Mouse (Mus musculus): ENCODE data around the gene Uchl3. TPM values are rescaled to one million over a fixed set of nuclear protein-coding genes. Genes with fewer than 3 reads are reported as not detected.
A peak's percentile ranks its signal among the peaks of the same experiment; 100 is the strongest.

Gene Uchl3
- polyA plus RNA-seq (2016; fragmentation: Nextera tagmentation; extraction: Ambion mirVana), result 158 and 170 TPM in 2 replicates

- no peaks in the 10 kb centered on the region for H3K27me3 ChIP-seq (ENCODE audit: low read depth, poor library complexity, severe bottlenecking)
- WGBS, result 0% methylated on average over 80 of the region's 81 CpGs
- H3K9me3 ChIP-seq (replicated peaks), result no peaks in the 10 kb centered on the region
- H3K36me3 ChIP-seq, result peaks cover 4% of the 10 kb centered on the region; the same call in 1 of the 2 replicates
- H3K27ac ChIP-seq (replicated peaks), result peak within 1 kb of the TSS; percentile 98
- DNase-seq (ENCODE audit: low spot score), result peak; percentile 96
- peaks cover 14% of the 10 kb centered on the region for H3K4me1 ChIP-seq
- peak within 1 kb of the TSS; percentile 92 for H3K4me3 ChIP-seq
Observed at GRCm38 (mm10) chr14:101653581-101654525, at the start of gene Uchl3. Gene Uchl3, plus strand, starts transcription at chr14:101653967.

- Histone ChIP-seq H3K36me3 (no peaks in the 10 kb centered on the region), H3K9me3 (replicated peaks) (no peaks in the 10 kb centered on the region), H3K4me3 (no peak overlapping the region), H3K4me1 (peaks cover 26% of the 10 kb centered on the region), H3K27ac (replicated peaks) (no peak overlapping the region), H3K27me3 (ENCODE audit: low read depth, poor library complexity, severe bottlenecking) (peaks cover 23% of the 10 kb centered on the region)
- no peak for DNase-seq (ENCODE audit: low spot score)
- 69% methylated on average over 2 of the region's 2 CpGs for whole genome bisulfite sequencing
Observed at GRCm38 (mm10) chr14:101605843-101606242, 47.9 kb upstream of the Uchl3 start.

- no peaks in the 10 kb centered on the region for H3K36me3 ChIP-seq
- H3K4me1 ChIP-seq, result peaks cover 24% of the 10 kb centered on the region
- peaks cover 23% of the 10 kb centered on the region for H3K27me3 ChIP-seq (ENCODE audit: low read depth, poor library complexity, severe bottlenecking)
- peak; percentile 63 for DNase-seq (ENCODE audit: low spot score)
- no peaks in the 10 kb centered on the region for H3K9me3 ChIP-seq (replicated peaks)
- H3K27ac ChIP-seq (replicated peaks), result peak overlapping the region; percentile 81
- under 1% methylated on average over 62 of the region's 62 CpGs for WGBS
- H3K4me3 ChIP-seq, result peak overlapping the region; percentile 78
Observed at GRCm38 (mm10) chr14:101607631-101608518, 45.9 kb upstream of the Uchl3 start.

GRCm38 (mm10) chr14:101608519-101609368 lies 45.0 kb upstream of the Uchl3 start, which contains the start of gene Tbc1d4:
Gene Tbc1d4, minus strand, starts transcription at chr14:101609191.
- Histone ChIP-seq H3K4me3 (peak within 1 kb of the TSS; percentile 78), H3K27ac (replicated peaks) (peak within 1 kb of the TSS; percentile 81)
- WGBS, result under 1% methylated on average over 62 of the region's 62 CpGs

GRCm38 (mm10) chr14:101610701-101611100 lies 43.1 kb upstream of the Uchl3 start:
- WGBS, result 80% methylated on average over 10 of the region's 10 CpGs
- Histone ChIP-seq H3K4me3 (no peak overlapping the region), H3K36me3 (no peaks in the 10 kb centered on the region), H3K27ac (replicated peaks) (no peak overlapping the region), H3K4me1 (peaks cover 24% of the 10 kb centered on the region), H3K9me3 (replicated peaks) (no peaks in the 10 kb centered on the region), H3K27me3 (ENCODE audit: low read depth, poor library complexity, severe bottlenecking) (peaks cover 23% of the 10 kb centered on the region)
- DNase-seq (ENCODE audit: low spot score), result no peak

More at GRCm38 (mm10) chr14:101608519-101609368, 45.0 kb upstream of the Uchl3 start, which contains the start of gene Tbc1d4:
- no peaks in the 10 kb centered on the region for H3K9me3 ChIP-seq (replicated peaks)
- no peaks in the 10 kb centered on the region for H3K36me3 ChIP-seq
- H3K4me1 ChIP-seq, result peaks cover 24% of the 10 kb centered on the region
- DNase-seq (ENCODE audit: low spot score), result peak; percentile 79
- H3K27me3 ChIP-seq (ENCODE audit: low read depth, poor library complexity, severe bottlenecking), result peaks cover 23% of the 10 kb centered on the region

GRCm38 (mm10) chr14:101613206-101613605 lies 40.6 kb upstream of the Uchl3 start:
- 71% methylated on average over 1 of the region's 1 CpGs for WGBS
- Histone ChIP-seq H3K9me3 (replicated peaks) (no peaks in the 10 kb centered on the region), H3K4me3 (no peak overlapping the region), H3K27ac (replicated peaks) (no peak overlapping the region), H3K4me1 (peaks cover 13% of the 10 kb centered on the region; the same call in 1 of the 2 replicates), H3K27me3 (ENCODE audit: low read depth, poor library complexity, severe bottlenecking) (peaks cover 2% of the 10 kb centered on the region; the same call in 1 of the 2 replicates), H3K36me3 (no peaks in the 10 kb centered on the region)
- DNase-seq (ENCODE audit: low spot score), result no peak

- H3K4me3 ChIP-seq, result no peak overlapping the region
- WGBS, result 82% methylated on average over 9 of the region's 9 CpGs
Observed at GRCm38 (mm10) chr14:101616178-101616577, 37.6 kb upstream of the Uchl3 start.

GRCm38 (mm10) chr14:101617680-101618079 lies 36.1 kb upstream of the Uchl3 start:
- Histone ChIP-seq H3K4me3 (no peak overlapping the region), H3K27me3 (ENCODE audit: low read depth, poor library complexity, severe bottlenecking) (no peaks in the 10 kb centered on the region), H3K27ac (replicated peaks) (no peak overlapping the region), H3K9me3 (replicated peaks) (no peaks in the 10 kb centered on the region), H3K36me3 (no peaks in the 10 kb centered on the region), H3K4me1 (peaks cover 6% of the 10 kb centered on the region; the same call in 1 of the 2 replicates)
- no peak for DNase-seq (ENCODE audit: low spot score)
- WGBS, result 87% methylated on average over 5 of the region's 5 CpGs

More at GRCm38 (mm10) chr14:101616178-101616577, 37.6 kb upstream of the Uchl3 start:
- Histone ChIP-seq H3K36me3 (no peaks in the 10 kb centered on the region), H3K9me3 (replicated peaks) (no peaks in the 10 kb centered on the region), H3K27ac (replicated peaks) (no peak overlapping the region), H3K4me1 (peaks cover 6% of the 10 kb centered on the region; the same call in 1 of the 2 replicates), H3K27me3 (ENCODE audit: low read depth, poor library complexity, severe bottlenecking) (no peaks in the 10 kb centered on the region)
- no peak for DNase-seq (ENCODE audit: low spot score)

GRCm38 (mm10) chr14:101630548-101630947 lies 23.2 kb upstream of the Uchl3 start:
- Histone ChIP-seq H3K9me3 (replicated peaks) (no peaks in the 10 kb centered on the region), H3K36me3 (peaks cover 39% of the 10 kb centered on the region), H3K27ac (replicated peaks) (no peak overlapping the region), H3K27me3 (ENCODE audit: low read depth, poor library complexity, severe bottlenecking) (no peaks in the 10 kb centered on the region), H3K4me3 (no peak overlapping the region), H3K4me1 (no peaks in the 10 kb centered on the region)
- 83% methylated on average over 2 of the region's 2 CpGs for WGBS
- DNase-seq (ENCODE audit: low spot score), result no peak

- H3K4me1 ChIP-seq, result peaks cover 12% of the 10 kb centered on the region
- peaks cover 42% of the 10 kb centered on the region for H3K36me3 ChIP-seq
- DNase-seq (ENCODE audit: low spot score), result no peak
- H3K9me3 ChIP-seq (replicated peaks), result no peaks in the 10 kb centered on the region
- H3K4me3 ChIP-seq, result no peak overlapping the region
- no peak overlapping the region for H3K27ac ChIP-seq (replicated peaks)
- 89% methylated on average over 1 of the region's 1 CpGs for WGBS
- H3K27me3 ChIP-seq (ENCODE audit: low read depth, poor library complexity, severe bottlenecking), result no peaks in the 10 kb centered on the region
Observed at GRCm38 (mm10) chr14:101635765-101636164, 18.0 kb upstream of the Uchl3 start.

GRCm38 (mm10) chr14:101637381-101637780 lies 16.4 kb upstream of the Uchl3 start:
- peaks cover 33% of the 10 kb centered on the region for H3K36me3 ChIP-seq
- H3K4me3 ChIP-seq, result no peak overlapping the region
- DNase-seq (ENCODE audit: low spot score), result no peak
- 88% methylated on average over 6 of the region's 6 CpGs for WGBS
- no peaks in the 10 kb centered on the region for H3K27me3 ChIP-seq (ENCODE audit: low read depth, poor library complexity, severe bottlenecking)
- H3K4me1 ChIP-seq, result peaks cover 12% of the 10 kb centered on the region
- no peak overlapping the region for H3K27ac ChIP-seq (replicated peaks)
- no peaks in the 10 kb centered on the region for H3K9me3 ChIP-seq (replicated peaks)

All from midbrain, embryonic 10.5 days (tissue).